Mouse (Mus musculus): ENCODE results near the gene Usp35.
A peak's percentile ranks its signal among the peaks of the same experiment; 100 is the strongest.

GRCm38 (mm10) chr7:97336678-97337077 is 4.9 kb upstream of the Usp35 start:
- TF ChIP-seq CTCF (IDR thresholded peaks at IDR 0.05 in 2 of 3, conservative IDR thresholded peaks at IDR 0.05 in 1 of 3; ENCODE audit: control insufficient read depth in 1 of 3, insufficient read depth in 1 of 3, low read depth in 2 of 3, low read length in 3 of 3, poor library complexity in 1 of 3, severe bottlenecking in 1 of 3) (no peak), ETS1 (IDR thresholded peaks at IDR 0.05; ENCODE audit: low read depth, low read length) (peak; percentile 40; the same call in 1 of the 2 replicates), MEF2A (IDR thresholded peaks at IDR 0.05; ENCODE audit: extremely low read depth, insufficient replicate concordance, low read depth, low read length, poor library complexity, severe bottlenecking) (no peak), SMC3 (IDR thresholded peaks at IDR 0.05; ENCODE audit: low read depth, low read length) (no peak), MAX (IDR thresholded peaks at IDR 0.05; ENCODE audit: low read length) (peak; percentile 76), POLR2AphosphoS2 (IDR thresholded peaks at IDR 0.05; ENCODE audit: low read length) (no peak)
